Mouse (Mus musculus): ENCODE results near the gene Deaf1. TPM values are rescaled to one million over a fixed set of nuclear protein-coding genes. Genes with fewer than 3 reads are reported as not detected.

Gene Deaf1
- 16.3 and 17.1 TPM in 2 replicates for polyA plus RNA-seq (2015; fragmentation: Nextera tagmentation; extraction: Ambion mirVana)

GRCm38 (mm10) chr7:141327469-141328372, at the start of gene Deaf1, which contains the start of gene Tmem80:
TSS of gene Deaf1 (minus strand) at chr7:141327690.
TSS of gene Tmem80 (plus strand) at chr7:141327739.
- Histone ChIP-seq H3K4me2 (peak within 1 kb of the TSS; percentile 87), H3K9me3 (replicated peaks) (no peaks in the 10 kb centered on the region), H3K9ac (peak within 1 kb of the TSS; percentile 91), H3K27me3 (no peaks in the 10 kb centered on the region), H3K4me3 (replicated peaks) (peak within 1 kb of the TSS; percentile 71), H3K27ac (peak within 1 kb of the TSS; percentile 94), H3K36me3 (peaks cover 20% of the 10 kb centered on the region), H3K4me1 (replicated peaks) (peaks cover 48% of the 10 kb centered on the region)
- WGBS (ENCODE audit: insufficient replicate concordance), result under 1% methylated on average over 105 of the region's 105 CpGs
- ATAC-seq (ENCODE audit: low read depth), result peak; percentile 89
- peak; percentile 95 for DNase-seq

GRCm38 (mm10) chr7:141374399-141374798, 46.9 kb upstream of the Deaf1 start:
- ATAC-seq (ENCODE audit: low read depth) (peak; percentile 67; the same call in 1 of the 2 replicates), DNase-seq (no peak)
- Histone ChIP-seq H3K27ac (0 out of 2 replicates have a peak overlapping the region, but pooled peaks have one; percentile 29), H3K27me3 (no peaks in the 10 kb centered on the region), H3K4me1 (replicated peaks) (peaks cover 33% of the 10 kb centered on the region), H3K4me2 (no peak overlapping the region), H3K4me3 (replicated peaks) (no peak overlapping the region), H3K36me3 (no peaks in the 10 kb centered on the region), H3K9me3 (replicated peaks) (no peaks in the 10 kb centered on the region), H3K9ac (no peak overlapping the region)

GRCm38 (mm10) chr7:141373611-141374010, 46.1 kb upstream of the Deaf1 start:
- DNase-seq (no peak), ATAC-seq (ENCODE audit: low read depth) (no peak)
- Histone ChIP-seq H3K9ac (no peak overlapping the region), H3K9me3 (replicated peaks) (no peaks in the 10 kb centered on the region), H3K4me2 (no peak overlapping the region), H3K4me3 (replicated peaks) (no peak overlapping the region), H3K27me3 (no peaks in the 10 kb centered on the region), H3K36me3 (no peaks in the 10 kb centered on the region), H3K4me1 (replicated peaks) (peaks cover 34% of the 10 kb centered on the region), H3K27ac (no peak overlapping the region)
- WGBS (ENCODE audit: insufficient replicate concordance), result 75% methylated on average over 6 of the region's 6 CpGs

- no peak for ATAC-seq (ENCODE audit: low read depth)
These were observed 44.6 kb upstream of the Deaf1 start for GRCm38 (mm10) chr7:141371942-141372595.

DNA sequence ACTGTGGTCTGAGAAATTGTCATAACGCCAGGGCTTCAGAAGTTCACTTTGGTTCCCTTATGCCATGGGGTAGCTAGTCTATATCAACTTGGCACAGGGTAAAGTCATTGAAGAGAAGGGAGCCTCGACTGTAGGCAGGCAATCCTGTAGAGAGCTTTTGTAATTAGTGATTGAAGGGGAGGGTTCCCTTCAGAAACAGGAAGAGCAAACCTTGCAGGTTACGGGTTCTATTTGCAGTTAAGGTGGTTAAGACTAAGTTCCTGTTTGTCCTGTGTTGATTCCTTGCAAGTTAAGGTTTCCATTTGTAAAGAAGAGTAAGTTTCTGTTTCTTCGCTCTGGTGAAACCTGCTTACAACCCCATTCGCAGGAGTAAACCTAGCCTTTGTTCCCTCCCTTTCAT, 42.4 kb upstream of the Deaf1 start:
- 45% methylated on average over 5 of the region's 5 CpGs for WGBS (ENCODE audit: insufficient replicate concordance)
- Histone ChIP-seq H3K27me3 (no peaks in the 10 kb centered on the region), H3K9me3 (replicated peaks) (no peaks in the 10 kb centered on the region), H3K4me1 (replicated peaks) (peaks cover 49% of the 10 kb centered on the region), H3K27ac (peak overlapping the region; percentile 43), H3K4me3 (replicated peaks) (no peak overlapping the region), H3K36me3 (no peaks in the 10 kb centered on the region), H3K4me2 (no peak overlapping the region), H3K9ac (no peak overlapping the region)
- no peak for DNase-seq
- ATAC-seq (ENCODE audit: low read depth), result no peak

More at GRCm38 (mm10) chr7:141371942-141372595, 44.6 kb upstream of the Deaf1 start:
- Histone ChIP-seq H3K27ac (peak overlapping the region; percentile 29), H3K9ac (no peak overlapping the region), H3K4me2 (no peak overlapping the region), H3K4me3 (replicated peaks) (no peak overlapping the region), H3K36me3 (no peaks in the 10 kb centered on the region), H3K4me1 (replicated peaks) (peaks cover 38% of the 10 kb centered on the region), H3K9me3 (replicated peaks) (no peaks in the 10 kb centered on the region), H3K27me3 (no peaks in the 10 kb centered on the region)
- 45% methylated on average over 6 of the region's 6 CpGs for WGBS (ENCODE audit: insufficient replicate concordance)
- no peak for DNase-seq

GRCm38 (mm10) chr7:141367358-141367757, 39.9 kb upstream of the Deaf1 start:
- 74% methylated on average over 4 of the region's 4 CpGs for WGBS (ENCODE audit: insufficient replicate concordance)
- no peak overlapping the region for H3K4me2 ChIP-seq
- no peak for ATAC-seq (ENCODE audit: low read depth)

GRCm38 (mm10) chr7:141365049-141365445, 37.6 kb upstream of the Deaf1 start:
- 50% methylated on average over 3 of the region's 3 CpGs for WGBS (ENCODE audit: insufficient replicate concordance)
- Histone ChIP-seq H3K9ac (peak overlapping the region; percentile 59), H3K4me2 (peak overlapping the region; percentile 55), H3K4me3 (replicated peaks) (no peak overlapping the region), H3K27me3 (peaks cover 25% of the 10 kb centered on the region), H3K36me3 (no peaks in the 10 kb centered on the region), H3K4me1 (replicated peaks) (peaks cover 50% of the 10 kb centered on the region), H3K9me3 (replicated peaks) (no peaks in the 10 kb centered on the region), H3K27ac (peak overlapping the region; percentile 97)
- no peak for ATAC-seq (ENCODE audit: low read depth)
- DNase-seq, result no peak

More at GRCm38 (mm10) chr7:141367358-141367757, 39.9 kb upstream of the Deaf1 start:
- no peaks in the 10 kb centered on the region for H3K9me3 ChIP-seq (replicated peaks)
- DNase-seq, result no peak
- peaks cover 60% of the 10 kb centered on the region for H3K4me1 ChIP-seq (replicated peaks)
- no peak overlapping the region; the same call in 1 of the 2 replicates for H3K27ac ChIP-seq
- H3K9ac ChIP-seq, result no peak overlapping the region
- H3K27me3 ChIP-seq, result 0 out of 2 replicates have a peak, but pooled peaks cover 2% of the 10 kb centered on the region
- no peaks in the 10 kb centered on the region for H3K36me3 ChIP-seq
- no peak overlapping the region for H3K4me3 ChIP-seq (replicated peaks)

GRCm38 (mm10) chr7:141364349-141365048, 37.0 kb upstream of the Deaf1 start:
- WGBS (ENCODE audit: insufficient replicate concordance), result 32% methylated on average over 5 of the region's 5 CpGs
- peak overlapping the region; percentile 97 for H3K27ac ChIP-seq
- peak; percentile 95 for ATAC-seq (ENCODE audit: low read depth)
- DNase-seq, result peak; percentile 74
- peaks cover 30% of the 10 kb centered on the region for H3K27me3 ChIP-seq
- H3K4me1 ChIP-seq (replicated peaks), result peaks cover 44% of the 10 kb centered on the region
- H3K4me3 ChIP-seq (replicated peaks), result peak overlapping the region; percentile 18; the same call in 1 of the 2 replicates
- no peaks in the 10 kb centered on the region for H3K9me3 ChIP-seq (replicated peaks)
- H3K9ac ChIP-seq, result peak overlapping the region; percentile 59
- no peaks in the 10 kb centered on the region for H3K36me3 ChIP-seq
- H3K4me2 ChIP-seq, result peak overlapping the region; percentile 55

DNA sequence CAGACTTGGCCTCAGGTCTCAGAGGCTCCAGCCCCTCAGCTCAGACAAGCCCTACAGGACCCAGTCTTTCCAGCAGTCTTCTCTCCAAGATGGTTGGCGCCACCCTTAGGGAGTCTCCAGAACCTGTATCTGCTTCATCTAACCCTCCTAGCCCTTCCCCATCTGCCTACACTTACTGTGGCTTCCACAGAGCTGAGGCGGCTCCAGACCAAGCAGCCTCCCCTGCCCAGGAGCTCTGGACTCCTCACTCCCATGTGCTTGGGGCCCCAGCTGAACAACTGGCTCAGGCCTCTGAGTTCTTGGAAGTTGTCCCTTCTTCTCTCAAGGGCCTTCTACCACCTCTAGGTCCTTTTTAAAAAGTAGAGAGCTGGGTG, 36.2 kb upstream of the Deaf1 start:
- 37% methylated on average over 2 of the region's 2 CpGs for WGBS (ENCODE audit: insufficient replicate concordance)
- Histone ChIP-seq H3K4me3 (replicated peaks) (no peak overlapping the region), H3K27ac (peak overlapping the region; percentile 97), H3K36me3 (no peaks in the 10 kb centered on the region), H3K9me3 (replicated peaks) (no peaks in the 10 kb centered on the region), H3K4me2 (peak overlapping the region; percentile 23), H3K27me3 (peaks cover 32% of the 10 kb centered on the region), H3K9ac (peak overlapping the region; percentile 59), H3K4me1 (replicated peaks) (peaks cover 42% of the 10 kb centered on the region)
- ATAC-seq (ENCODE audit: low read depth) (peak; percentile 57), DNase-seq (no peak)

DNA sequence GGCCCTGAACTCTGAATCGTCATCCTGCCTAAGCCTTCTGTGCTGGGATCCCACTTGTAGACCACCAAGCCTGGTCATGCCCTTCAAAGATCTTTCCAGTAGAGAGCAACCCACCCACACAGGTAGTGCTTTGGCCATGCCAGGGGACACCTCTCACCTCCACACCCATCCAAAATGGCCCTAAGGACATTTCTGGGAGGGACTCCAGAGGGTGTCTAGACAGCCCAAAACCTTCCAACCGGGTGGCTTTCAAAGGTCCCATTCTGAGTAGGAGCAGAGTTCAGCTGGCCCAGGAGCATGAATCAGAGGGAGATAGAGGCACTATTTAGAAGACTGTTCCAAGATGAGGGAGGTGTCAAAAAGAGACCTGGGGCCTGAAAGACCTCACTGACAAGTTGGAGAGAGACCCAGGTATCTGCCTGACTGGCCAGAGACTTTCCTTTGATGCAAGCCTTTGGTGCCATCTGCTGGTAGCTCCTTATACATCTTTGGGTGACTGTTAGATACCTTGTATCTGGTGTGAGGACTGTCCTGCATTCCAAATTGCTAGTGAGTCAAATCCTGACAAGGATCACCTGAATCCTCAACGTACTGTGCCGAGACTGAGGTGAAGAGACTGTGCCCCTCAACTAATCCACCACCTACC, 35.7 kb upstream of the Deaf1 start:
- H3K9me3 ChIP-seq (replicated peaks), result no peaks in the 10 kb centered on the region
- WGBS (ENCODE audit: insufficient replicate concordance), result 50% methylated on average over 4 of the region's 4 CpGs
- H3K27me3 ChIP-seq, result peaks cover 32% of the 10 kb centered on the region
- peak; percentile 66 for ATAC-seq (ENCODE audit: low read depth)
- H3K4me2 ChIP-seq, result peak overlapping the region; percentile 23
- DNase-seq, result peak; percentile 74
- H3K36me3 ChIP-seq, result no peaks in the 10 kb centered on the region
- peak overlapping the region; percentile 97 for H3K27ac ChIP-seq
- H3K4me3 ChIP-seq (replicated peaks), result no peak overlapping the region
- H3K4me1 ChIP-seq (replicated peaks), result peaks cover 39% of the 10 kb centered on the region
- peak overlapping the region; percentile 59 for H3K9ac ChIP-seq

All from liver, embryonic 13.5 days (tissue).